Comparison of ENCODE assay signal across 8 mouse cellular contexts in genomic region chr5:122526878-122527730, GRCm38 (mm10). TPM values are rescaled to one million over a fixed set of nuclear protein-coding genes. Genes with fewer than 3 reads are reported as not detected.
DNase-seq lines count a peak whose midpoint lies in the region; ATAC-seq and TF ChIP-seq lines count a peak whose summit lies in the region.
"Had no signal": no experiment of that assay in that cellular context is flagged by ENCODE, and none has a peak within 500 bp of the region (broad histone marks: within the 10 kb centered on the region; RNA-seq: fewer than 3 reads in every experiment).

No protein-coding gene starts in this region.

- peak overlapping the region; percentile 35 for H3K4me2 ChIP-seq in embryonic facial prominence, embryonic 15.5 days (replicated peaks)
- peak overlapping the region; percentile 30 for H3K4me2 ChIP-seq in intestine, embryonic 16.5 days (ENCODE audit: low read depth, low read length)
- peak overlapping the region; percentile 48 for H3K4me2 ChIP-seq in liver, postnatal 0 days (ENCODE audit: low read depth, low read length)

- 0 out of 2 replicates have a peak, but pooled peaks have one; percentile 21 for ATAC-seq in embryonic facial prominence, embryonic 15.5 days (ENCODE audit: insufficient number of reproducible peaks, low FRiP score, low TSS enrichment, low read depth)
- peak; percentile 82 for ATAC-seq in intestine, embryonic 16.5 days
- peak; percentile 86 for ATAC-seq in liver, postnatal 0 days

- H3K4me3 ChIP-seq in embryonic facial prominence, embryonic 15.5 days (replicated peaks), result no peak overlapping the region; the same call in 1 of the 2 replicates
- no peak overlapping the region for H3K4me3 ChIP-seq in intestine, embryonic 16.5 days (ENCODE audit: low read length)
- no peak overlapping the region for H3K4me3 ChIP-seq in liver, postnatal 0 days (ENCODE audit: low read depth, low read length)
- H3K4me3 ChIP-seq: myocyte had no signal

- no peaks in the 10 kb centered on the region for H3K27me3 ChIP-seq in embryonic facial prominence, embryonic 15.5 days
- H3K27me3 ChIP-seq in intestine, embryonic 16.5 days (replicated peaks; ENCODE audit: control insufficient read depth, insufficient read depth, low read length), result no peaks in the 10 kb centered on the region
- H3K27me3 ChIP-seq in liver, postnatal 0 days (ENCODE audit: insufficient read depth, low read length), result no peaks in the 10 kb centered on the region

- no peaks in the 10 kb centered on the region for H3K36me3 ChIP-seq in embryonic facial prominence, embryonic 15.5 days
- H3K36me3 ChIP-seq in intestine, embryonic 16.5 days (ENCODE audit: control insufficient read depth, insufficient read depth, low read length), result no peaks in the 10 kb centered on the region
- no peaks in the 10 kb centered on the region for H3K36me3 ChIP-seq in liver, postnatal 0 days (replicated peaks; ENCODE audit: insufficient read depth, low read length)

- intact Hi-C loops in left cerebral cortex, postnatal 10 days (cut with DNase I), result no loop called here

- H3K9ac ChIP-seq in embryonic facial prominence, embryonic 15.5 days, result no peak overlapping the region
- peak overlapping the region; percentile 45; the same call in 1 of the 2 replicates for H3K9ac ChIP-seq in intestine, embryonic 16.5 days (ENCODE audit: low read depth, low read length)
- no peak overlapping the region for H3K9ac ChIP-seq in liver, postnatal 0 days (replicated peaks)

- peak overlapping the region; percentile 81 for H3K27ac ChIP-seq in embryonic facial prominence, embryonic 15.5 days (replicated peaks)
- H3K27ac ChIP-seq in intestine, embryonic 16.5 days (ENCODE audit: low read length), result peak overlapping the region; percentile 64
- peak overlapping the region; percentile 91 for H3K27ac ChIP-seq in liver, postnatal 0 days (ENCODE audit: low read depth)

- no peaks in the 10 kb centered on the region for H3K9me3 ChIP-seq in embryonic facial prominence, embryonic 15.5 days (replicated peaks)
- no peaks in the 10 kb centered on the region for H3K9me3 ChIP-seq in intestine, embryonic 16.5 days (ENCODE audit: control insufficient read depth, low read length)
- no peaks in the 10 kb centered on the region for H3K9me3 ChIP-seq in liver, postnatal 0 days (ENCODE audit: low read length)

- WGBS in embryonic facial prominence, embryonic 15.5 days, result 59% methylated on average over 15 of the region's 15 CpGs
- WGBS in intestine, embryonic 16.5 days, result 51% methylated on average over 15 of the region's 15 CpGs
- 49% methylated on average over 15 of the region's 15 CpGs for WGBS in liver, postnatal 0 days (ENCODE audit: insufficient replicate concordance)

- peak; percentile 44 for DNase-seq in adipocyte (ENCODE audit: low spot score)
- DNase-seq in liver, postnatal 0 days, result peak; percentile 63
- DNase-seq in ovary, adult 18-20 months (ENCODE audit: low spot score), result no peak
- no peak for DNase-seq in thymus, postnatal 0 days (ENCODE audit: low spot score)
- no peak for DNase-seq in left cerebral cortex, postnatal 10 days (ENCODE audit: extremely low spot score in 1 of 2, low spot score in 2 of 2)

- peaks cover 48% of the 10 kb centered on the region for H3K4me1 ChIP-seq in embryonic facial prominence, embryonic 15.5 days
- H3K4me1 ChIP-seq in intestine, embryonic 16.5 days (ENCODE audit: control insufficient read depth, insufficient read depth, low read length), result peaks cover 61% of the 10 kb centered on the region
- peaks cover 36% of the 10 kb centered on the region for H3K4me1 ChIP-seq in liver, postnatal 0 days (ENCODE audit: insufficient read depth)

- TF ChIP-seq CTCF in liver, postnatal 0 days (IDR thresholded peaks at IDR 0.05; ENCODE audit: low read depth), result no peak

- TF ChIP-seq EP300 in liver, postnatal 0 days (IDR thresholded peaks at IDR 0.05; ENCODE audit: low read depth), result no peak

RNA-seq across cellular contexts. Expression of gene Atp2a2, which starts 25.1 kb away (rescaled TPM):
- 34.8 and 38.1 TPM in 2 replicates for polyA plus RNA-seq in embryonic facial prominence, embryonic 15.5 days (2015; fragmentation: Nextera tagmentation; extraction: Ambion mirVana)
- polyA plus RNA-seq in intestine, embryonic 16.5 days (2015; fragmentation: Nextera tagmentation; extraction: Ambion mirVana), result 20.4 and 27.2 TPM in 2 replicates
- 13.5 and 14.8 TPM in 2 replicates for polyA plus RNA-seq in liver, postnatal 0 days (2015; fragmentation: Nextera tagmentation; extraction: Ambion mirVana)
- 20.2 and 22.6 TPM in 2 replicates for polyA plus RNA-seq in thymus, postnatal 0 days (2015; fragmentation: Nextera tagmentation; extraction: Ambion mirVana)
- 100 to 1,000 TPM; 618 to 632 TPM for total RNA-seq in left cerebral cortex, postnatal 10 days (2021)

Comparison
In these comparisons a context has a peak if more than half of its experiments do, and no peak if none do; other contexts are left out.
1. DNase-seq: peak in adipocyte (single experiment) and liver, postnatal 0 days (single experiment); none in ovary, adult 18-20 months (single experiment), thymus, postnatal 0 days (single experiment) and left cerebral cortex, postnatal 10 days (0 of 2).
2. ATAC-seq: peak in every context shown above with its lines; median percentile 86 in liver, postnatal 0 days; 82 in intestine, embryonic 16.5 days; 21 in embryonic facial prominence, embryonic 15.5 days.
3. Peak in every context shown above with its lines, with median percentiles within 50 percentile points of each other: H3K27ac ChIP-seq and H3K4me2 ChIP-seq.